Mouse (Mus musculus): Measurements from ENCODE around the gene Mast3.

DNA sequence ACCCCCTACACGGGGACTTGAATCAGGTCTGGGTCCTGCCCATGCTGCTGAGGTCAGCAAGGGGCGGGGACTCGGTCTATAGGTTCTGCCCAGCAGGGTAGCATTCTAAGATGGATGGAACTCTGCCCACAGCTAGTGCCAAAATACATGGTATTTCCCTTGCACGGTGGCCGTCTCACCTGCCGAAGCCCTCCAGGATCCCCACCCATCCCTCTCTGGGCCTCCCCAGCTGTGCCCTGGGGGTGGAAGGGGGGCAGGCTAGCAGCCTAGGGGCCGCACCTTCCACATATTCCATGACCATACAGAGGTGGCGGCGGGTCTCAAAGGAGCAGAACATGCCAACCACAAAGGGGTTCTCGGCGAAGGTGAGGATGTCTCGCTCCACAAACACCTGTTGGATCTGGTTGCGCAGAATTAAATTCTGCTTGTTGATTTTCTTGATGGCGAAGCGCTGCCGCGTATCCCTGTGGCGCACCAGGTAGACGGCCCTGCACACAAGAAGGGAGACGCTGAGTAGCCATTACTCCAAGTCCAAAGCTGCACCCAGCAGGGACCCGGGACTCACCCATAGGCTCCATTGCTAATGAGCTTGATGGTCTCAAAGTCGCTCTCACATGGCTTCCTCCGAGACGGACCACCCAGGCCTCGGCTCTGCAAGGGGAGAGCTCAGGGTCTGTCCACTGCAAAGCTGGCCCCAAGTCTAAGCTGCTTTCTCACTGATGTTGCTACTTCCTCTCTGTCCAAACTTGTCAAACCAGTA, 18.4 kb downstream of the Mast3 start:
- no peak for TF ChIP-seq CTCF (IDR thresholded peaks at IDR 0.05; ENCODE audit: low read depth)
- TF ChIP-seq EP300 (optimal IDR thresholded peaks at IDR 0.05), result no peak
